Mouse (Mus musculus): Measurements from ENCODE around the gene Rbp4. TPM values are rescaled to one million over a fixed set of nuclear protein-coding genes. Genes with fewer than 3 reads are reported as not detected.

The Rbp4 gene
- 47.2 and 56.3 TPM in 2 replicates for polyA plus RNA-seq (2012; rRNA removed)

DNA sequence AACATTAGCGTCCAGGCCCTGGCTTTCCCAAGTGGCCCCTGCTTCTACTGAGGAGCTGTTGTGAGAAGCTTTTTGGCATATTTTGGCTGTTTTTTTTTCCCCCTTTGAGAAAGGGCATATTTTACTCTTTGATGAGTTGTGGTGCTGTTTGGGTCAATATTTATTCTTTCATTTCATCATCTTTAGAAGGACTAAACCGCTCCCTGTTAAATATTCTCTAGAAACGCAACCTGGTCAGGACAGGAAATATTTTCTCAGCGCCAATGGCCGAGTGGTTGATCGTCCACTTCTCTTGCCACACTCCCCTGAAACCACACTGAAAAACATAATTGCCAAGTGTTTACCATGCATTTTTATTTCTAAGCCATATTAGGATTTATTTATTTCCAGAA is at the start of gene Rbp4:
Rbp4 (minus strand) TSS at position 63 of the 392 bp plus-strand sequence.

DNA sequence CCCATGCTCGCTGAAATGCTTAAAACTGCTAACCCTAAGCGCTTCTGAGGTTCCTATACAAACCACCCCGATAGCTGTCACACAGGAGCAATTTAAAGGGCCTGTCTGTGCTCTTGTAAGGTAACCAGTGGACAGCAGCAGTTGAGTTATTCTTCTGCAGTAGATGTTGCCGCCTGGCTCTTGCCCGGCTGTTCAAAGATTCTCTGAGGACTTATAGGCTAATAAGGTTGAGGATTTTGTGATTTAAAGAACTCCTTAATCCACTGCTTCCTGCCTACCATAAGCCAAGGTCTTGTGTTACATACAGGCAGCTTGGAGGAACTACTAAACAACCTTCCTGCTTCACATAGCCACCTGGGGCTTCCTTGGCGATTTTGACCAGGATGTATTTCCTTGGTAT is 7.4 kb upstream of the Rbp4 start, which contains the start of gene Pde6c:
Pde6c (plus strand) TSS at position 301 of the 400 bp plus-strand sequence.

GRCm38 (mm10) chr19:38096858-38097758 is 28.0 kb downstream of the Rbp4 start, which contains the start of gene Ffar4:
Gene Ffar4, plus strand, starts transcription at chr19:38097071.

Other genes starting within 250 kb of the Rbp4 start
- 14.4 and 20.9 TPM in 2 replicates for gene Myof, start 81.7 kb downstream of the Rbp4 start, polyA plus RNA-seq (2012; rRNA removed)
- gene Cep55, start 70.3 kb downstream of the Rbp4 start, polyA plus RNA-seq (2012; rRNA removed), result 1.2 and 1.6 TPM in 2 replicates
- gene Ffar4, start 28.2 kb downstream of the Rbp4 start, polyA plus RNA-seq (2012; rRNA removed), result 77.9 and 151 TPM in 2 replicates
- not detected in 2 replicates for gene Pde6c, start 7.5 kb upstream of the Rbp4 start, polyA plus RNA-seq (2012; rRNA removed)
- 2.3 and 2.7 TPM in 2 replicates for gene Fra10ac1, start 98.9 kb upstream of the Rbp4 start, polyA plus RNA-seq (2012; rRNA removed)
- gene Lgi1, start 139.3 kb upstream of the Rbp4 start, polyA plus RNA-seq (2012; rRNA removed), result 0.03 and 0.05 TPM in 2 replicates

All from colon, adult 2 months (tissue).